Mouse (Mus musculus) heart, embryonic 14.5 days (tissue): Measurements from ENCODE around the gene Nufip2. TPM values are rescaled to one million over a fixed set of nuclear protein-coding genes. Genes with fewer than 3 reads are reported as not detected.
"Not testable (repeated sequence)": the region's sequence is repeated elsewhere in the genome, so short reads cannot be mapped to it uniquely, and the experiment has no call there.

ENCODE experiments used
- ATAC-seq: fragments of 200-750 bp; cut with Nextera tagmentation; 2 replicates; pipeline ENCODE4 v1.8.0; 2017; ENCODE audit warnings: low read depth, moderate TSS enrichment; ENCODE audit not compliant: insufficient number of reproducible peaks, insufficient read depth, low FRiP score
- H3K27ac ChIP-seq, 2 experiments: fragments of 200-500 bp in 1 of 2; fragments of 300-500 bp in 1 of 2; sonication (generic) in 1 of 2; replicated peaks in 1 of 2; 2 replicates each; pipeline ENCODE4 v1.5.1; 2012 to 2014; ENCODE audit warnings: low read depth in 2 of 2, low read length in 2 of 2, control low read depth in 1 of 2, mild to moderate bottlenecking in 1 of 2, mixed read lengths in 1 of 2; ENCODE audit not compliant: control insufficient read depth in 1 of 2, insufficient read depth in 1 of 2
- H3K27me3 ChIP-seq: fragments of 300-500 bp; sonication (generic); 2 replicates; pipeline ENCODE4 v1.6.1; 2014; ENCODE audit warnings: mild to moderate bottlenecking, low read length, control low read depth; ENCODE audit not compliant: control insufficient read depth, insufficient read depth
- H3K36me3 ChIP-seq: fragments of 300-500 bp; sonication (generic); 2 replicates; pipeline ENCODE4 v1.6.1; 2014; ENCODE audit warnings: mild to moderate bottlenecking, control low read depth, low read length, mixed read lengths; ENCODE audit not compliant: control insufficient read depth, insufficient read depth
- H3K4me1 ChIP-seq, 2 experiments: fragments of 200-500 bp in 1 of 2; fragments of 300-500 bp in 1 of 2; sonication (generic) in 1 of 2; 2 replicates each; pipeline ENCODE4 v1.6.1; 2012 to 2014; ENCODE audit warnings: low read length in 2 of 2, control low read depth in 1 of 2, mixed read lengths in 1 of 2; ENCODE audit not compliant: control insufficient read depth in 2 of 2, insufficient read depth in 2 of 2
- H3K4me2 ChIP-seq: fragments of 300-500 bp; sonication (generic); 2 replicates; pipeline ENCODE4 v1.6.1; 2014; ENCODE audit warnings: mild to moderate bottlenecking, low read length
- H3K4me3 ChIP-seq, 2 experiments: fragments of 200-500 bp in 1 of 2; fragments of 300-500 bp in 1 of 2; sonication (generic) in 1 of 2; 2 replicates each; pipeline ENCODE4 v1.5.1; 2012 to 2014; ENCODE audit warnings: low read length in 2 of 2, mild to moderate bottlenecking in 2 of 2, control low read depth in 1 of 2, low read depth in 1 of 2, moderate library complexity in 1 of 2; ENCODE audit not compliant: control insufficient read depth in 1 of 2, insufficient read depth in 1 of 2
- H3K9ac ChIP-seq: fragments of 300-500 bp; sonication (generic); 2 replicates; pipeline ENCODE4 v1.6.1; 2014; ENCODE audit warnings: mild to moderate bottlenecking, low read length
- H3K9me3 ChIP-seq: fragments of 300-500 bp; sonication (generic); 2 replicates; pipeline ENCODE4 v1.6.1; 2016; ENCODE audit warnings: low read length, control low read depth; ENCODE audit not compliant: control insufficient read depth
- WGBS: fragments of 180-500 bp; shearing (Covaris S2); extraction: QIAGEN DNeasy Blood & Tissue Kit; methylation state at CpG from one replicate; pipeline ENCODE4 v1.1.7; 2014; 5-methylcytosine and 5-hydroxymethylcytosine counted together
- polyA plus RNA-seq: library from polyadenylated mRNA; unstranded; fragments of >200 nt; fragmentation: Nextera tagmentation; extraction: Ambion mirVana; gene quantifications from 2 replicates; pipeline ENCODE4 v1.2.1, GENCODE M21; 2014

Nufip2 gene
- 4.7 and 5.4 TPM in 2 replicates for polyA plus RNA-seq

DNA sequence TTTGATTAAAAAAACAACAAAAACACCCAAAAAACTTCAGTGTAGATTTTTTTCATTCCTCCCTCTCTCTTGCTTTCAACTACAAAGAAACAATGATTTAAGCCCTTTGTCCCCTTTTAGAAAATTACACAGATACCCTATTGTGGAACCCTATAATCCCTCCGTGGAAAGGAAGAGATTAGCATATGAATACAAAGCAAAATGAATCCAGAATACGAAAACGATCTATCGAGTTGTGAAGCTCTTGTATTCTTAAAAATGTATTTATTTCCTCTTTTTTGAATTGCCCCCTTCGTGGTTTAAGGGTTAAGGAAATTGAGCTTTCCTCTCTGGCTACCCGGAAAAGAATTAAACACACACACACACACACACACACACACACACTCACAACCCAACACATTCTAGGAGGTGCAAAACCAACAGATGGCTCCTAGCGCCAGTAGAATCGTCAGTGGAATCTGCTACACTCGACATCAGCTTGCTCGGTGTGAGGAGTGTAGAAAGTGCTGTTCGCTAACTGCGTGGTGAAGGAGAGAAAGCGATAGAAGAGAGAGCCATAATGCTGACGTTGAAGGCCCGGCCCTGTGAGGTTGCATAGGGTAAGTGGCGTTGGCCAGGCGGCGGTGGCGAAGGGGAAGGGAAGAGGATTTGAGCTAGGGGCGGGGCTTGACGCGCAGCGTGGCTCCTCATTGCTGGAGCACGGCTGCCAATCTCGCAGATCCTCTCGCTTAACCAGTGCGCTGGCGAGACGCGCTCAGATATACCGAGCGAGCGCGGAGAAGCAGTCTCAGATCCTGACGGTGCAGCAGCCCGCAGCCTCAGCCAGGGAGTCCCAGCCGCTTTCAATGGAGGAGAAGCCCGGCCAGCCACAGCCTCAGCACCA, at the start of gene Nufip2:
Gene Nufip2 (plus strand): TSS at position 773 of the 883 bp plus-strand sequence.
- H3K9ac ChIP-seq: peak within 1 kb of the TSS; percentile 99
- peak within 1 kb of the TSS; percentile 89 to 100 for H3K4me3 ChIP-seq
- no peaks in the 10 kb centered on the region for H3K9me3 ChIP-seq
- no peaks in the 10 kb centered on the region for H3K27me3 ChIP-seq
- peak within 1 kb of the TSS; percentile 77 for H3K4me2 ChIP-seq
- ATAC-seq: peak; percentile 96
- peaks cover 13% of the 10 kb centered on the region for H3K36me3 ChIP-seq
- H3K27ac ChIP-seq: peak within 1 kb of the TSS; percentile 99 to 100
- 1% methylated on average over 30 of the region's 38 CpGs for WGBS
- H3K4me1 ChIP-seq: peaks cover 0 to 12% of the 10 kb centered on the region in 2 experiments; a peak in 1 of 4 replicates

DNA sequence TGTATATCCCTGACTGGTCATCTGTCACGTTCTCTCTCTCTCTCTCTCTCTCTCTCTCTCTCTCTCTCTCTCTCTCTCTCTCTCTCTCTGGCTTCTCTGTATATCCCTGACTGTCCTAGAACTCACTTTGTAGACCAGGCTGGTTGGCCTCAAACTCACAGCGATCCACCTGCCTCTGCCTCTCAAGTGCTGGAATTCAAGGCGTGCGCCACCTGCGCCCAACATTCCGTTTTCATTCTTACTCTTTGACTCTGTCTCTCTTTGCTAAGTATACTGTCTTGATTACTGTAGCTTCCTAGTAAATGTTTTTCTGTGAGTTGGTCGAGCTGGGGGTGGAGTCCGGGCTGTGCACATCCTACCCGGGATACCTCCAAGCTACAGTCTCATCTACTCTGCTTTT, 44.6 kb upstream of the Nufip2 start:
- 81% methylated on average over 8 of the region's 9 CpGs for WGBS
- no peaks in the 10 kb centered on the region for H3K9me3 ChIP-seq
- no peaks in the 10 kb centered on the region for H3K36me3 ChIP-seq
- H3K27me3 ChIP-seq: no peaks in the 10 kb centered on the region
- ATAC-seq: no peak
- H3K4me2 ChIP-seq: no peak overlapping the region
- no peak overlapping the region for H3K27ac ChIP-seq
- 0 out of 4 replicates have a peak, but pooled peaks cover 2 to 5% of the 10 kb centered on the region in 2 experiments for H3K4me1 ChIP-seq
- H3K4me3 ChIP-seq: no peak overlapping the region
- H3K9ac ChIP-seq: no peak overlapping the region

DNA sequence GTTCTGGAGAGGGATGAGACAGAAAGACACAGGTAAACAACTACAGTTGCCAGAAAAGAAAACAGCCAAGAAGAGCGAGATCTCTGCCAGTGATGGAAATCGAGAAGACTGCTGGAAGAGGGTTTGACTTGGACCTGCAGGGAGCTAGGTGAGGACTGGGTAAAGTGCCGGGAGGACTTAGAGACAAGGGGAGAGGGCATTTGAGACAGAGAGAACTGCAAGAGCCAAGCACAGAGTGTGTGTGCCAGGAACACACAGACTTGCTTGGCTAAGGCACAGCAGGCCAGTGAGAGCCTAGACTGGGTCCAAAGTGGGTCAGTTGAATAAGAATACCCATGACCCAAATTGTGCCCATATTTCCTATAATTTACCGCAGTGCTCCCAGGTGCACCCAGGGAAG, 40.5 kb upstream of the Nufip2 start:
- 0 out of 4 replicates have a peak, but pooled peaks cover 2 to 5% of the 10 kb centered on the region in 2 experiments for H3K4me1 ChIP-seq
- no peak overlapping the region for H3K27ac ChIP-seq
- H3K27me3 ChIP-seq: no peaks in the 10 kb centered on the region
- H3K9me3 ChIP-seq: no peaks in the 10 kb centered on the region
- H3K9ac ChIP-seq: no peak overlapping the region
- no peak overlapping the region for H3K4me3 ChIP-seq
- H3K4me2 ChIP-seq: no peak overlapping the region
- 75% methylated on average over 4 of the region's 4 CpGs for WGBS
- ATAC-seq: no peak
- H3K36me3 ChIP-seq: no peaks in the 10 kb centered on the region

DNA sequence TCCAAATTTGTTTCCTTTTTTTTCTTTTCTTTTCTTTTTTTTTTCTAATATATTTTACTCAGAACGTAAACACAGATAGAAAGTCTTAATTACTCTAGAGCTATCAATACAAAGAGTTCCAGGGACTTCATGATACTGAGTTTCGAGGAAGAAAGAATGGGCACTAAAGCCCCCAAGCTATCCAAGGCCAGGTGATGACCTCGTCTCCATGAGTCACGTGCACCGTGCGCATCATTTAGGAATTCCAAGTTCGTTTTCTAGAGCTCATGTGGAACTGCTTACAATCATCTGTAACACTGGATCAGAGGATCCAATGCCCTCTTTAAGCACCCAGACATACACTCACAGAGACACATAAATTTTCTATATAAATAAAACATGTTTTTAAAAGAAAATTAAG, 37.1 kb upstream of the Nufip2 start:
- no peaks in the 10 kb centered on the region for H3K9me3 ChIP-seq
- 72% methylated on average over 7 of the region's 7 CpGs for WGBS
- ATAC-seq: no peak
- no peak overlapping the region for H3K4me3 ChIP-seq
- H3K27me3 ChIP-seq: no peaks in the 10 kb centered on the region
- no peak overlapping the region for H3K27ac ChIP-seq
- no peaks in the 10 kb centered on the region for H3K36me3 ChIP-seq
- H3K4me2 ChIP-seq: no peak overlapping the region
- H3K4me1 ChIP-seq: no peaks in the 10 kb centered on the region
- no peak overlapping the region for H3K9ac ChIP-seq

DNA sequence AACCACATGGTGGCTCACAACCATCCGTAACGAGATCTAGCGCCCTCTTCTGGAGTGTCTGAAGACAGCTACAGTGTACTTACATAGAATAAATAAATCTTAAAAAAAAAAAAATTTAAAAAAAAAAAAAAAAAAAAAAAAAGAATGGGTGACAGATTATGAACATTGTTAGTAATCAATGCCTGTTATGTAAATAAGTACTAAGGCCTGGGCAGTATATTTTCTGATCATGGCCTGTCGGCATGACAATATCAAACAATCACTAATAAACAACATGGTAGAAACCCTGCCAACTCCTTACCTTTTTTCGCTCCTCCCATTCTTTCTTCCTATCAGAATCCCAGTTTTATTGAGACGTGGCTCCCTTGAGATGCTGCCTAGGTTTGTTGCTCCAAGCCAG, 33.5 kb upstream of the Nufip2 start:
- no peaks in the 10 kb centered on the region for H3K4me1 ChIP-seq
- ATAC-seq: no peak
- no peaks in the 10 kb centered on the region for H3K36me3 ChIP-seq

DNA sequence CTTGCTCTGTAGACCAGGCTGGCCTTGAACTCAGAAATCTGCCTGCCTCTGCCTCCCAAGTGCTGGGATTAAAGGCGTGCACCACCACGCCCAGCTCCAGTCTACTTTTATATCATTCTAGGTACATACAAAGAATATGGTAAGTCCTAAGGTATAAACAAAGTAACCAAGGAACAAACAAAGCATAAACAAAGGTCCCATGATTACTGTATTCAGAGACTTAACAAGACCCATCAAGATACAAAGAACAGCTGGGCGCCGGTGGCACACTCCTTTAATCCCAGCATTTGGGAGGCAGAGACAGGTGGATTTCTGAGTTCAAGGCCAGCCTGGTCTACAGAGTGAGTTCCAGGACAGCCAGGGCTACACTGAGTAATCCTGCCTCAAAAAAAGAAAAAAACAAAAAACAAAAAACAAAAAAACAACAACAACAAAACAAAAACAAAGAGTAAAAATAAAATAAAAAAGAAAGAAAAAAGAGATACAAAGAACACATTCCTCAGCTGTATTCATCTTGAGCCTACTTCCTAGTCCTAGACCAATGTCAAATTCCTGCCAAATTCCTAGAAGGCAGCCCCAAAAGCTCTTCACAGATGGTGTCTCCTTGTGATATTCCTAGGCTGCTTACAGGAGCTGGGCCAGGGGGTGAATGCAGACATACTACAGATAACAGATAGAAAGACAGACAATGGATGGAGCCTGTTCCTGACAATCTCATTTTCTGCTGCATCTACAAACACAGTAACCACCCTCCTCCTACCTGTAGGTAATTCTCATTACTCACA, 32.4 kb upstream of the Nufip2 start:
- not testable (repeated sequence) for H3K27ac ChIP-seq, H3K36me3 ChIP-seq, H3K27me3 ChIP-seq, H3K4me1 ChIP-seq, H3K4me3 ChIP-seq, H3K4me2 ChIP-seq, H3K9ac ChIP-seq, ATAC-seq, H3K9me3 ChIP-seq
- WGBS: 94% methylated on average over 4 of the region's 4 CpGs

More for the DNA sequence above, 33.5 kb upstream of the Nufip2 start:
- Histone ChIP-seq H3K9ac (no peak overlapping the region), H3K9me3 (no peaks in the 10 kb centered on the region), H3K27me3 (no peaks in the 10 kb centered on the region), H3K27ac (no peak overlapping the region), H3K4me3 (no peak overlapping the region), H3K4me2 (no peak overlapping the region)
- WGBS: 48% methylated on average over 6 of the region's 6 CpGs

DNA sequence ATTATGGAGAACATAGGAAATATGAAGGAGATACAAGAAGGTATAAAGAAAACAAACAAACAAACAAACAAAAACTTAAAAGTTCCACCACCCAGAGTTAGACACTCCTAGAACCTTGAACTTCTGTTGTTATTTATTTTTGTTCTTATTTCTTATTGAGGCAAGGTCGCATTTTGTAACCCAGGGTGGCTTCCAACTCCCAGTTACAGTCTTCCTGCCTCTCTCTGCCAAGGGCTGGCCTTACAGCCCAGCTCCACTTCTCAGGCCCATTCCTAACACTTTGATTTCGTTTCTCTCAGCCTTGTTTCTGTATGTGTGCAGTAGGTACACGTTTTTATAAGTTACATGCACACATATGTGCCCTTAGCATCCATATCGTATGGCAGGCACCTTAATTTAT, 26.0 kb upstream of the Nufip2 start:
- Histone ChIP-seq H3K36me3 (no peaks in the 10 kb centered on the region), H3K4me2 (no peak overlapping the region), H3K27me3 (no peaks in the 10 kb centered on the region), H3K9ac (no peak overlapping the region), H3K4me1 (no peaks in the 10 kb centered on the region), H3K27ac (no peak overlapping the region), H3K9me3 (no peaks in the 10 kb centered on the region), H3K4me3 (no peak overlapping the region)
- WGBS: 64% methylated on average over 4 of the region's 4 CpGs
- ATAC-seq: no peak
